Mouse (Mus musculus) liver, postnatal 0 days (tissue): ENCODE results near the gene Ppp1r12b. TPM values are rescaled to one million over a fixed set of nuclear protein-coding genes. Genes with fewer than 3 reads are reported as not detected.

Experiments used
- ATAC-seq: fragments of 200-750 bp; cut with Nextera tagmentation; 2 replicates; pipeline ENCODE4 v1.8.0; 2017; ENCODE audit warnings: mild to moderate bottlenecking, moderate library complexity
- DNase-seq: peaks from one replicate; pipeline ENCODE4 v3.0.0-alpha.2; 2016
- H3K27ac ChIP-seq: fragments of 300-500 bp; sonication (generic); 2 replicates; pipeline ENCODE4 v1.5.1; 2014; ENCODE audit warnings: antibody characterized with exemption, moderate library complexity, mild to moderate bottlenecking, low read depth
- H3K27me3 ChIP-seq: fragments of 300-500 bp; sonication (generic); 2 replicates; pipeline ENCODE4 v1.6.1; 2014; ENCODE audit warnings: low read length, control low read depth, mixed read lengths; ENCODE audit not compliant: insufficient read depth
- H3K36me3 ChIP-seq: fragments of 300-500 bp; sonication (generic); replicated peaks from 2 replicates; pipeline ENCODE4 v1.6.1; 2014; ENCODE audit warnings: mild to moderate bottlenecking, control low read depth, low read length, moderate library complexity, mixed read lengths; ENCODE audit not compliant: insufficient read depth
- H3K4me1 ChIP-seq: fragments of 300-500 bp; sonication (generic); 2 replicates; pipeline ENCODE4 v1.6.1; 2014; ENCODE audit warnings: antibody characterized with exemption, mild to moderate bottlenecking, control low read depth; ENCODE audit not compliant: insufficient read depth
- H3K4me2 ChIP-seq: fragments of 300-500 bp; sonication (generic); 2 replicates; pipeline ENCODE4 v1.6.1; 2014; ENCODE audit warnings: low read depth, mild to moderate bottlenecking, low read length, moderate library complexity, mixed read lengths
- H3K4me3 ChIP-seq: fragments of 300-500 bp; sonication (generic); 2 replicates; pipeline ENCODE4 v1.5.1; 2014; ENCODE audit warnings: low read depth, low read length
- H3K9ac ChIP-seq: fragments of 300-500 bp; sonication (generic); replicated peaks from 2 replicates; pipeline ENCODE4 v1.6.1; 2014; ENCODE audit warnings: mild to moderate bottlenecking, moderate library complexity
- H3K9me3 ChIP-seq: fragments of 300-500 bp; sonication (generic); 2 replicates; pipeline ENCODE4 v1.6.1; 2016; ENCODE audit warnings: mild to moderate bottlenecking, control low read depth, low read length, mixed read lengths
- CTCF ChIP-seq: sonication (generic); IDR thresholded peaks from 2 replicates; pipeline ENCODE4 v1.5.1; 2016; ENCODE audit warnings: antibody characterized with exemption, low read depth
- EP300 ChIP-seq: IDR thresholded peaks from 2 replicates; pipeline ENCODE4 v1.6.1; 2016; ENCODE audit warnings: antibody characterized with exemption, low read depth, mild to moderate bottlenecking
- whole genome bisulfite sequencing: fragments of 180-500 bp; shearing (Covaris S2); extraction: QIAGEN DNeasy Blood & Tissue Kit; methylation state at CpG from one replicate; pipeline ENCODE4 v1.1.7; 2014; ENCODE audit not compliant: insufficient replicate concordance; 5-methylcytosine and 5-hydroxymethylcytosine counted together
- microRNA-seq: library from miRNA; unstranded; fragments of <30 nt; microRNA quantifications from one replicate; pipeline ENCODE4, GENCODE M21; 2016
- polyA plus RNA-seq: library from polyadenylated mRNA; unstranded; fragments of >200 nt; fragmentation: Nextera tagmentation; extraction: Ambion mirVana; gene quantifications from 2 replicates; pipeline ENCODE4 v1.2.1, GENCODE M21; 2015

The Ppp1r12b gene
- polyA plus RNA-seq, 1 experiment from 2014 or later, result 0.93 TPM

DNA sequence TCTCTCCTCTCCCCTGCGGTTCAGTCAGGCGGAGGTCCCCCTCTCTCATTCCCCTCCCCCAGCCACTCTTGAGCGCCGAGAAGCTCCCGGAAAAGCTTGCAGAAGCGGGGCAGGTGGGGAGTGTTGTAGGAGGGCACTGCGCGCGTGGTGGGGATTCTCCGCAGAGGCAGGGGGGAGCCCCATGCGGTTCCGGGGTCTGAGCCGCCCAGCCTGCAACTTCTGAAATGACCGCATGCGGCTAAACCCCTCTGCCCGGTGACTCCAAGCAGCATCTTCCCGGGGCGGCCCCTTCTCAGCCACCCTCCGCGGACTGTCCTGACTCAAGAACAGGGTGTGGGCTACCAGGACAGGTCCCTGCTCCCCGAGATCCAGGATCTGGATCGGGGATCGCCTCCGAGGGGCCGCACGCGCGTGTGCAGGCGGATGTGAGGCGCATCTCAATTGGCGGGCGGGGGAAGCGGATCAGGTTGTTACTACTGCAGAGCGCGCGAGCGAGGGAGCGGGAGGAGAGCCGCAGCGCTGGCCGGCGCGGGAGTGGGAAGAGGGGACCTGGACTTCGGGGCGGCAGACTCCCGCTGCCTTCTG, 246.8 kb downstream of the Ppp1r12b start:
- ATAC-seq (no peak), DNase-seq (peak; percentile 38)
- Histone ChIP-seq H3K27me3 (peaks cover 40% of the 10 kb centered on the region), H3K36me3 (no peaks in the 10 kb centered on the region), H3K9me3 (no peaks in the 10 kb centered on the region), H3K9ac (no peak overlapping the region), H3K4me3 (peak overlapping the region; percentile 24), H3K4me2 (peak overlapping the region; percentile 65), H3K27ac (no peak overlapping the region), H3K4me1 (peaks cover 9% of the 10 kb centered on the region)
- no peak for TF ChIP-seq CTCF
- TF ChIP-seq EP300, result no peak
- under 1% methylated on average over 46 of the region's 46 CpGs for WGBS

DNA sequence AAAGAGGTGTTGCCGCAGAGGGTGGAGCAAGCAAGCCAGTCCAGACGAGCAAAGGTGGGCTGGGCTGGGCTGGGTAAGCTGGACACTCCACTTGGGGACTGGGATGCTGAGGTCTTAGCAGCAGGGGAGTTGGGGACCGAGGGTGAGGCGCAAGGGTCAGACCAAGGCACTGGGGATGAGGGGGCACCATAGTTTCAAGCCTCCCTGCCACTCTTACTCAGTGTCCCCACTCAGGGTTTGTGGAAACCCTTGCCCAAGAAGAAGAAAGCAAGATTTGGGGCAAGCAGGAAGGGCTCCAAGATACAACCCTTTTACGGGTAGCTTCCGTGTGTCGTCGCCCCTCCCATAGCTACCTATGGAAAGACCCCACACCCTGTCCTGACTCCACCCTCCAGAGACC, 247.5 kb downstream of the Ppp1r12b start:
- Histone ChIP-seq H3K4me3 (no peak overlapping the region), H3K27me3 (peaks cover 40% of the 10 kb centered on the region)
- 16% methylated on average over 8 of the region's 8 CpGs for WGBS

DNA sequence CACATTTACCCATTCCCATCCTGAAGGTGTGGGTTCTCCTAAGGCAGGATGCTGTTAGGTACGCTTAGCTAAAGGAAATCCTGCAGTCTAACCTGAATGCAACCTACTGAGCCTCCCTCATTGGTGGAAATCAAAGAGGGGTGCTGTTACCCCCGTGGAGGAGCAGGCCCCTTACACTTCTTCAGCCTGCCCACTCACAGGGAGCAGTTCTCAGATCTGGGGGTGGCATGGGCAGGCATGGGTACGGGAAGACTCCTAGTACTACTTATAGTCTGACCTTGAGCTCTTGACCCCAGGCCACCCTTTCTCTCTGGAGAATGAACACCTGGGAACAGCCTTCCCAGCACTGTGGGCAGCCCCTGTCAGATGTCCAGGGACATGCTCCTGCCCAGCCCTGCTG, 248.2 kb downstream of the Ppp1r12b start:
- ATAC-seq (no peak), DNase-seq (no peak)
- WGBS, result 71% methylated on average over 3 of the region's 3 CpGs
- H3K27me3 ChIP-seq, result peaks cover 40% of the 10 kb centered on the region
- no peaks in the 10 kb centered on the region for H3K36me3 ChIP-seq
- H3K9me3 ChIP-seq, result no peaks in the 10 kb centered on the region
- no peak overlapping the region for H3K27ac ChIP-seq
- peaks cover 7% of the 10 kb centered on the region for H3K4me1 ChIP-seq
- H3K9ac ChIP-seq, result no peak overlapping the region
- H3K4me2 ChIP-seq, result no peak overlapping the region
- H3K4me3 ChIP-seq, result no peak overlapping the region
- TF ChIP-seq CTCF (no peak), EP300 (no peak)

More for the DNA sequence above, 247.5 kb downstream of the Ppp1r12b start:
- TF ChIP-seq CTCF (no peak), EP300 (no peak)
- Histone ChIP-seq H3K27ac (no peak overlapping the region), H3K4me1 (peaks cover 9% of the 10 kb centered on the region), H3K36me3 (no peaks in the 10 kb centered on the region), H3K9ac (no peak overlapping the region), H3K9me3 (no peaks in the 10 kb centered on the region), H3K4me2 (no peak overlapping the region)
- ATAC-seq (no peak), DNase-seq (no peak)

DNA sequence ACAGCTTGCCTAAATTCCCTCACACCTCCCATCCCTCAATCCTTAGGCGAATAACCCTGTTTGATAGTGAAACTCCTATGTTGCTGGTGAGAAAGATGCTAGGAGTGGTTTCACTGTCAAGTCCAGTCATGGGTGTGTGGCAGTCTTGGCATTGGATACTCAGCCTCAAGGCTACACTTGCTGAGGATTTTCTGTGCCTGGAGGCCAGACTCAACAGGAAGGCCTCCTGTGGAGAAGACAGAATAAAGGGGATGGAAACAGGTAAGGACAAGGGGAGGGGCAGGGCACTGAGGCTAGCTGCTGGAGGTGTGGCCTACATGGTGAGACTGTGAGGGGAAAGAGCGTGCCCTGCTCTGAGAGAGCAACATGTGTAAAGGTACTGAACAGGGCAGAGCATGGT, 249.2 kb downstream of the Ppp1r12b start:
- no peak for TF ChIP-seq CTCF
- no peak for TF ChIP-seq EP300
- Histone ChIP-seq H3K9me3 (no peaks in the 10 kb centered on the region), H3K4me2 (no peak overlapping the region), H3K4me3 (no peak overlapping the region), H3K27ac (no peak overlapping the region), H3K9ac (no peak overlapping the region), H3K36me3 (no peaks in the 10 kb centered on the region), H3K27me3 (peaks cover 40% of the 10 kb centered on the region), H3K4me1 (peaks cover 7% of the 10 kb centered on the region)
- DNase-seq (no peak), ATAC-seq (no peak)
- 72% methylated on average over 2 of the region's 2 CpGs for WGBS

Small RNA genes within 50 kb of the gene (microRNA-seq; reads per million reads assigned to microRNA genes)
- not detected for gene Gm22232

Other genes starting within 250 kb of the Ppp1r12b start
- 17.1 and 17.6 TPM in 2 replicates for gene Ube2t, start 6.6 kb upstream of the Ppp1r12b start, polyA plus RNA-seq
- 0.06 and 0.32 TPM in 2 replicates for gene Lgr6, start 149.3 kb upstream of the Ppp1r12b start, polyA plus RNA-seq
- 5.4 and 6.7 TPM in 2 replicates for gene Ptpn7, start 176.8 kb upstream of the Ppp1r12b start, polyA plus RNA-seq
- gene Arl8a, start 190.9 kb upstream of the Ppp1r12b start, polyA plus RNA-seq, result 11.3 and 12.5 TPM in 2 replicates
- not detected in 2 replicates for gene Gpr37l1, start 211.7 kb upstream of the Ppp1r12b start, polyA plus RNA-seq